Mouse (Mus musculus): ENCODE measurements around the gene Ucn.

Gene Ucn

DNA sequence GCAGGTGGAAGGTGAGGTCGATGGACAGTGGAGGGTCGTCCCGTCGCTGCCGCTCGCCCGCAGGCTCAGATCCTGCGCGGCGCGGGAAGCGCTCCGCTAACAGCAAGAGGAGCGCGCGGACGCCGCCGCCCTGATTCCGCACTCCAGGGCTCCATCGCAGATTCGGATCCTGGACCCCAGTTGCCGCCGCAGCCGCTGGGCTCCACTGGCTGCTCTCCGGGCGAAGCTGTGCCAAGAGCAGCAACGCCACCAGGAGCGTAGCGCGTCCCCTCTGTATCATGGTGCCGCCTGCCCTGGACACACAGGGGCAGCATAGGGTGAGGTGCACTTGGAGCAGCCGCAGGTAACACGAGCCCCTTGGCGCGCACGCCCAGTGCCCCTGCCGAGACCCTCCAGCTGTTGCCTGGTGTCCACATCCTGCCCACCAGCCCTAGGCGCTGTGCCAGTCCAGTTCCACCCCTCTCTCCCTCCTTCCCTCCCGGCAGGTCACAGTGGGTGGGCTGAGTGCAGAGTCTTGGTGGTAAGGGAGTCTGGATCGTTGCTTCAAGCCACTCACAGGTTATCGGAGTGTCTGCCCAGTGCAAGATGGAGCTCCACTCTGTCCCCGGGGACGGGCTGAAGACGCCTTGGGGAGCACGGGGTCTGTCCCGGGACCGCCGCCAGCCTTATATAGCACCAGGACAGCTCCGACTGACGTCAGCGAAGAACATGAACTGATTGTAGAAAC lies at the start of gene Ucn:
TSS of gene Ucn (minus strand) at position 589 of the 727 bp plus-strand sequence.
- DNase-seq (ENCODE audit: low read depth), result no peak

DNA sequence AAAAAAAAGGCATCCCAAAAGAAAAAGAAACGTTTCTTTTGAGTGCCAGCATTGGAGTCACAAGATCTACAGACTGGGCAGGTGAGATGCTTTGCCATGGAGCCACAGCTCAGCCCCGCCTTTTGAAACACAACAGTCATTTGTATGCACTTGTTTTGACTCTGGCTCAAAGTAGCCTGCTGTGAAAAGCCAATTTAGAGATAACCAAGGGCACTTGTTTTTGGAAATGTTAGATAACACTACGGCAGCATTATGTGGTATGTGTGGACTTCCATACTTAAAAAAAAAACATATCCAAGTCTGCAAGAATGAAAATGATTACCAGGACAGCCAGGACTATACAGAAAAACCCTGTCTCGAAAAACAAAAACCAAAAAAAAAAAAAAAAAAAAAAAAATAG lies 45.0 kb upstream of the Ucn start:
- peak; percentile 63 for DNase-seq (ENCODE audit: low read depth)

DNA sequence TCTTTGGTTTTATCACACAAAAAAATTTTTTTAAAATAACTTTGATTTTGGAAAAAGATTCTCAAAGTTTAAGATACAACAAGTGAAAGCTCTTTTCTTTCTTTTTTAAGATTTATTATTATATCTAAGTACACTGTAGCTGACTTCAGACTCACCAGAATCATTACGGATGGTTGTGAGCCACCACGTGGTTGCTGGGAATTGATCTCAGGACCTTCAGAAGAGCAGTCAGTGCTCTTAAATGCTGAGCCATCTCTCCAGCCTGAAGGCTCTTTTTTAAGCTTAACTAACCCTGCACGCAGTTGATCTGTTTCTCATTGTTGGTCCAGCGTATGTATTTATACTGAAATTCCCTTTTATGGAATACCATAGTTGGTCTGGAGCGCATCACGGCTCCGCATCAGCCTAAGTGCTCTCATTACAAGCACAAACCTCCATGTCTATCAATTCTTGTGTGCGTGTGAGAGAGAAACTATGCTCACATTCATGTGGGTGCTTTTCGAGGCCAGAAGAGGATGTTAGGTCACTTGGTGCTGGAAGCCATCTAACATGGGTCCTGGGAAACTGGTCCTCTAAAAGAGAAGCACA lies 42.6 kb upstream of the Ucn start:
- no peak for DNase-seq (ENCODE audit: low read depth)

DNA sequence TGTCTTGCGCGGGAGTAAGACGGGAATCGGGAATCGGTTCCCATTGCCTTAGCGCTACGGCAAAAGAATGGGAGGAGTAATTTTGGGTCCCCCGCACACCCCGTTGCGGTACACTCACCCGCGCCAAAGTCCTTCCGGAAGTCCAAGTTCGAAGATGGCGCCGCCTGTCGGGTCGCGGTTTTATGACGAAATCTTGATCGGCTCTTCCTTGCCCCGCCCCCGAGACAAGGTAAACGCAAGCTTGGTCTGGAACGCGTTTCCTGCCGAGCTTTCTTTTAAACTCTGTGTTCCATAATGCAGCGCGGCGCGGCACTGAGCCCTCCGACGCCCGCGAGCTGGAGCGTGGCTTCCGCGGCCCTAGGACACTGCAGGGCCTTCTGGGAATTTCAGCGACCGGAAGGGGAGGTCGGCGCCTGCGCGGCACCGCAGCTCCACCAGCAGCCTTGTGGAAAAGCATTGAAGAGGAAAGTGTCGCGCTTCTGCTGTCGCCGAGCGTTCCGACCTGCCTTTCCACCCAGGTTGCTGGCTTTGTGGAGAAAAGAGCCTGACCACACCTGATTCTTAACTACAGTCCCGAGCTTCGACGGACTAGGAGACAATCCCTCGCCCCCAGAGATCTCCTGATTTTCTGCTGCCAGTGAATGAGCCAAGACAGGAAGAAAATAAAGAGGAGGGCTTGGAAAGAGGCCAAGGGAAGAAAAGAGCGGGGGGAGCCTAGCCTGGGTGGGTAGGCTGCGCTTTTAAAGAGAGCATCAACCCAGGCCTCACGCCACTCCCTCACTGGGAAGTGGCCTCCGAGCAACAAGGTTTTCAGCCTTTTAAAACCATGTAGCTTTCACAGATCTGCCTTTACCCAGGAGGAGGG lies 41.4 kb upstream of the Ucn start, which contains the start of the genes Gm29609 and Gtf3c2:
TSS of gene Gm29609 (minus strand) at position 146 of the 865 bp plus-strand sequence.
TSS of gene Gtf3c2 (minus strand) at position 379 of the 865 bp plus-strand sequence.
- DNase-seq (ENCODE audit: low read depth), result peak; percentile 92

DNA sequence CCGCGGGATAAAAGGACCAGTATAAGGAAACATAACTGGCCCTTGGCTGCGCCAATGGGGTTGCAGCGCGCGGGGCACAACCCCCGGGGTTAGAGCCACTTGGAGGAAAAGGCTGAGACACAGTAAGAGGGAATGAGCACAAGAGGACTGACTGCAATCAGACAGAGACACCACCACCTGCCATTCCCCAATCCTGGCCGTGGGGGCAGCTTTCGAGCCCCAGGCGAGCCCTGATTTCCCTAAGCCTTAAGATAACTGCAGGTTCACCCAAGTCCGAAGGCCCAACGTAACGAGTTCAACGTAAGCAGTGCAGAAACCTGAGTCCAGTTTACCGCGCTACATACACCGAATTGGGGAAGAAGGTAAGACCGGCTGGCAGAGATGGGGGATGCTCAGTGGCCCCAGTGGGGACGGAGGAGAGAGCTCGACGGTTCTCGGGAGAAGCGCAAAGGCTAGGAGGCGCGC lies 40.7 kb upstream of the Ucn start:
- peak; percentile 61 for DNase-seq (ENCODE audit: low read depth)

DNA sequence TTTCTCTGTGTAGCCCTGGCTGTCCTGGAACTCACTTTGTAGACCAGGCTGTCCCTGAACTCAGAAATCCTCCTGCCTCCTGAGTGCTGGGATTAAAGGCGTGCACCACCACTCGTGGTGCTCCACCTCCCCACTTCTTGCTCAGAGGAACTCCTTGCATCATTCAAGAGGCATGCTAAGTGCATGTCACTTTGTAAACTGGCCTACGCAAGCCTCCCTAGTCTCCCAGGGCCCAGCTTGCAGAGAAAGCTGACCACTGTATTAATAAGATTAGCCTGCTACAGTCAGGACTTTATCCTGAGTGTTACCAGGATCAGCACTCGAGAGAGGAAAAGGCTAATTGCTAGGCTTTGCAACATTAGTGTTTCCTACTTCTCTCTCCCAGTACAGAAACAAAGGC lies 30.0 kb upstream of the Ucn start:
- no peak for DNase-seq (ENCODE audit: low read depth)

DNA sequence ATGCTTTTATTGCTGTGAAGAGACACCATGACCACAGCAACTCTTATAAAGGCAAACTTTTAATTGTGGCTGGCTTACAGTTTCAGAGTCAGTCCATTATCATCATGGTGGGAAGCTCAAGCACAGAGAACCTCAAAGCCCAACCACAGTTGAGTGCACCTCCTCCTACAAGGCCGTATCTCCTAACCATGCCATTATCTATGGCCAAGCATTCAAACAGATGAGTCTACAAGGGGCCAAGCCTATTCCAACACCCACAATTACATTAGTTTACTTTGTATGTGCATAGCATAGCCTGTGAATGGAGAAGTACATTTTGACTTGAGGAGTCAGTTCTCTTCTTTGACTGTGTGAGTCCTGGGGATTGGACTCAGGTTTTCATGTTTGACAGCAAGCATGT lies 26.2 kb upstream of the Ucn start:
- DNase-seq (ENCODE audit: low read depth), result no peak

DNA sequence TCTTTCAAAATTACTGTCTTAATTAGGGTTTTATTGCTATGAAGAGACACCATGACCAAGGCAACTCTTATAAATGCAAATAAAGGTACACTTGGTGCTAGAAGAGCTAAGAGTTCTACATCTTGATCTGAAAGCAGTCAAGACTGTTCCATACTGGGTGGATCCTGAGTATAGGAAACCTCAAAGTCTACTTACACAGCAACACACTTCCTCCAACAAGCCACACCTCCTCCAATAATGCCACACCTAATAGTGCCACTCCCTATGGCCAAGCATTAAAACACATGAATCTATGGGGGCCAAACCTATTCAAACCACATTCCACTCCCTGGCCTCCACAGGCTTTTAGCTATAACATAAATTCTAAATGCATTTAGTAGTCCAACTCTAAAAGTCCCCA lies 23.8 kb upstream of the Ucn start:
- DNase-seq (ENCODE audit: low read depth), result no peak

DNA sequence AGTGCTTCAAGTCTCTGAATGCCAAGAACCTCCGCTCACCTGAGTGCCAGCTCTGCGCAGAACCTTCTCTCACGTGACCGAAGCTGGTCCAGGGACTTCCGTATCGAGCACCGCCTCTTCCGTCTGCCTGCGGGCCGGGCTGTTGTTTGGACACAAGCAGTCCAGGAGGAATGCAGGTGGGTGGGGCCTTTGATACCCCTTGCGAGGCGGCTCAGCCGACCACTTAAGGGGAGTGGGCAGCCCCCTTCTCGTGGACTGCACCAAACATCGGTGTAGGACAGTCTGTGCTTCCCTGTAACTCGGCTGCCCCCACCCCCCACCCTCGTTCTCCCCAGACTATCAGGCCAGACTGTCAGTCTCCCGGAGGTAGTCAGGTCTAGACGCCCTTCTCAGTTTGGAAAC lies 15.5 kb upstream of the Ucn start, which contains the start of gene Mpv17:
TSS of gene Mpv17 (minus strand) at position 100 of the 402 bp plus-strand sequence.
- peak; percentile 67 for DNase-seq (ENCODE audit: low read depth)

DNA sequence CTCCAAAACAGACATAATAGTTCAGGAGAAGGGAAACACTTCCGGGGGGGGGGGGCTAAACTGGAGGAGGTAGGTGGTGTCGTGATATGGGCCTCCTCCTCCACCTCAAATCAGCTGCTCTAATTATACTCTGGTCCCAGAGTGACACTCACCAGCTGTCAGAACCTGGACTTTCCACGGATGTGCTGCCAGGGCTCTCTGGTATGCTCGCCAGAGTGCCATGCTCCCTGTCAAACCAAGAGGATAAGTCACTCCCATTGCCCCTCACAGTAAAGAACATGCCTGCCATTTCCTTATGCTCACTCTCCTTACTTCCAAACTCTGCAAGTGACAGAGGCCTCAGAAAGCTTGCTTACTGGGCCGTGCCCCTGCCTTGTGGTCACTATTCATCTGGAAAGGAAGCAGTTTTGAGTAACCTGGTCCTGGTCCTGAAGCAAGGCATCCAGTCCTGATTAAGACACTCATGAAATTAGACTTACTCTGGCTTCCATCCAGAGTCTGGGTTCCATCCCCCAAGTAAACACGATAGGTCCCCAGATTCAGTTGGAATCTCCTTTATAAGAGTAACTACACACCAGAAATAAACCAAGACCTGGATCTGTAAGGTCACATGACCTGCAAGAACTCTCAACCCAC lies 15.0 kb upstream of the Ucn start:
- DNase-seq (ENCODE audit: low read depth), result no peak

DNA sequence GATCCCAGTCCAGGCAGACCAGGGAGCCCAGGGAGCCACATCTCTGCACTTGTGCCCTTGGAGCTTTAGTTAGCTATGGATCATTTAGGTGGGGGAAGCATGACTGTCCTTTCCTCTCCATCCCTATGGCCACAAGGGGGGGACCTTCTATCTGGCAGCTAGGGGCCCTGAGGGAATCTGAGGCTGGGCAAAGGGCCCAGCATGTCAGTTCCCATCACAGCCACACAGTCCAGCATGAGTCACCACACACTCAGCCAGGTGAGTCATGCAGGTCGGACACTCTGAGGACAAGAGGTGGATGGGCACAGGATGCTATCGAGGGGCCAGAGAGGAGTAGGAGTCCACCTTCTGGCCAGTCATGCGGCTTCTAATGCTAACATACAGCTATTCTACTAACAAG lies 13.1 kb upstream of the Ucn start:
- DNase-seq (ENCODE audit: low read depth), result no peak

DNA sequence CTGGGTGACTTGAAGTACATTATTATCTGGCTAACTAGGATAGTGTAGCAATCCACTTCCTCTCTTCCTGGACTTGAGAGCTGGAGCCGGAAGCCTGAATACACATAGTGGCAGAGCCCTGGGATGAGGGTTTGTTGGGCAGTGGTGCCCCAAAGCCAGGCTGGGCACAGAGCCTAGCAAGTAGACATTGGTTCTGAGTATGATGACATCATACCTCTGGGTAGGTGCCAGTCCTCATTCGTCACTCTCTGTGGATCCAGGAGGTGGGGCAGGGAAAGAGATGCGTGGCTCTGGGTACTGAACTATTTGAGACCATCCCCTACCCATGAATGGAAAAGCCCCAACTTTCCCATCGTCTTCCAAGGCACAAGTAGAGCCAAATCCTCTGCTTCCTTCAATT lies 11.2 kb upstream of the Ucn start:
- DNase-seq (ENCODE audit: low read depth), result no peak

DNA sequence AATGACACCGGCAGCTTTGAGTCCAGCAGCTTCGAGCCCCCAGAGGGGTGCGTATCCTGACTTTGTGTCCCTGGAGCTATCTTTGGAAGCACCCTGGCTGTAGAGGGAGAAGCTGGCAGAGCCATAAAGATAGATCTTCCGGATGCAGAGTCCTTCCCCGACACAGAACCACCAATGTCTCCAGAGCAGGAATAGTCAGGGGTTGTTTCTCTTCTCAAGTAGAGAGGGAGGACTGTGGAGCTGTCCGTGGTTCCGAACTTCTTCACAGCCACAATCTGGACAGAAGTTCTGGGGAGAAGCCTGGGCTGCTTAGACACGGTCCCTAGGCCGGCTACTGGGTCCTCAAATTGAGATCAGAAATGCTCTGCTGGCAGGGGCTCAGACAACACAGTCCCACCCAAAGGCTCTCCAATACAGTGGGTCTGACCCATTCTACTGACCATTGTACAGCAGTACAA lies 368 bp upstream of the Ucn start:
- no peak for DNase-seq (ENCODE audit: low read depth)

DNA sequence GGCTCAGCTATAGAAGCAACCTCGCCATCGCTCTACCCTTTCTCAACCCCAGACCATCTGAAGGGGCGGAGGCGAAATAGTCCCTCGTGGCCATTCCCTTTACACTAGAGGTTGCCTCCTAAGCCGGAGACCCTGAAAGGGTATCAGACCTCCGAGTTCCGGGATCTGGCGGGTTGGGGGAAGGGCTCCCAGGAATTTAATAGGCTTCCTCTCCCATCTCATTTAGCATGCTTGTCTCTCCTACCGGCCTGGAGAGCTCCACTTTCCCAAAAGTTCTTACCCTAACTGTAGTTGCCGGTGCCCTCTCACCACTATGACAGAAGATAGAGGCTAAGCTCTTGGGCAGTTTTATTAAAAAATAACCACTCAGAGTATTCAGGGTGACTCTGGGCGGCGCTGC lies 971 bp downstream of the Ucn start:
- no peak for DNase-seq (ENCODE audit: low read depth)

DNA sequence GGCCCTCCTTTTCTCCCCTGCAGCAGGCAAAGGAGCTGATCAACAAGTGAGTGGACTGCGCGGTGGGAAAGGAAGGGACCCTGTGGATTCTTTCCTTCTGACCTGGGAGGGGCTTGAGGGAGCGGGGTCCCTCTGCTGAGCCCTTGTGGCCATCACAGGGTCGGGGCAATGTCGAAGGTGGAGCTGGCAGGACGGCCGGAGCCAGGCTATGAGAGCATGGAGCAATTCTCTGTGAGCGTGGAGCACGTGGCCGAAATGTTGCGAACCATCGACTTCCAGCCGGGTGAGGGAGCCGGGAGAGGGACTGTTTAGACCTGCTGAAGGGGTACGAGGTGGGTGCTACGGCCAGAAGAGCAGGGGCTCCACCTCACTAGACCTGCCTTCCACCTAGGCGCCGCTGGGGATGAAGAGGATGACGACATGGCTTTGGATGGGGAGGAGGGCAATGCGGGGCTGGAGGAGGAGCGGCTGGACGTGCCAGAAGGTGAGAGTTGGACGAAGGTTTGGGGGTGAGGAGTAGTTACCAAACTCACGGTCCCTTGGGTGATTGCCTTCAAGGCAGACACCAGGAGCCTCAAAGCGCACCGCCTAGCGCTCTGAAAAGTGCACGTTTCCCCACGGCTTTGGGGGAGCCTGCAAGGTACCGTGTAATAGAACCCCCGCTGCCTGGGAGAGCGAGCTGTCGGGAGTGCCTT lies 1.8 kb downstream of the Ucn start:
- no peak for DNase-seq (ENCODE audit: low read depth)

DNA sequence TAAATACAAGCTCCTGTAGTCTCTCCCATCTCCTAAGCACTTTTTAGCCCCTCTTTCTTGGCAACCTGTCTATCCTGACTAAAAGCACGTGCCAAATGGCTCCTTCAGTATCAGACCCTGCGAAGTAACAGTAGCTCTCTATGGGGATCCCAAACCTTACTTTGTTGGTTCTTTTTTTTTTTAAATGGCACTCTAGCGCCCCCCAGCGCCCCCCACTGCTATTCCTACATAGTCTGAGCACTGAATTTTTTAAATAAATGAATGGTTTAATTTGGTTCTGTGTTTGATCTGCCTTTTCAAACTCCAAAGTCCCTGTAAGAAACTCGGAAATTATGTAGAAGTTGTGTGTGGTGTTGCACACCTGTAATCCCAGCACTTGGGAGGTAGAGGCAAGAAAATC lies 12.6 kb downstream of the Ucn start:
- DNase-seq (ENCODE audit: low read depth), result no peak

DNA sequence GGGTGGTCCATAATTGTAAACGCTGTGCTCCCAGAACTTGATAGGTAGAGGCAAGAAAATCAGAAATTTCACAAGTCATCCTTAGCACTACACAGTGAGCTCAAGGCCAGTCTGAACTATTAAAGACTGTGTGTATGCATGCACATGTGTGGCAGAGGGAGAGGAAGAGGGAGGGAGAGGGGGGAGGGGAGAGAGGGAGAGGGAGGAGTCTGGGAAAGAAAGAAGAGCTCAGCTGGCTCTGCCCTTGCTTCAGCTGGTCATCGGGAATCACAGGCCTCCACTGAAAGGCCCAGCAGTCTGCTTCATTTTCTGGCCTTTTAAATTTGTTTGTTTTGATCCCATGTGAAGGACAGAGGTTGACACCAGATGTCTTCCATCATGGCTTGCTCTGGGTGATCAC lies 15.1 kb downstream of the Ucn start:
- no peak for DNase-seq (ENCODE audit: low read depth)

DNA sequence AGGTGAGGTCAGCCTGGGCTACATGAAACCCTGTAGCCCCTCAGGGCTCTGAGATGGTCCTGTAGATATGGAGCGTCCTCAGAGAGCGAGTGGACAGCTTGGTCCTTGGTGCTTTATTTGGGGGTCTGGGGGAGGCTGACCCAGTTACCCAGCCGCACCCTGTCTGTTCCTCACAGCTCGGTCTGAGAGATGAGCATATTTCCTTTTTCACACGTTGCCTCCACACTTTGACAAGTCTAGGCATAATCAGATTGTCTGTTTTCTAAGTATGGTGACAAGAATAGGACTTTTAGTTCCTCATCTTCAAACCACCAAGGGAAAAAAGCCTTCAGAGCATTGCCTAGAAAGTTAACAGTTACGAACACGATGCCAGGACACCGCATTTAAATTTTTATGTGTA lies 17.5 kb downstream of the Ucn start:
- no peak for DNase-seq (ENCODE audit: low read depth)

DNA sequence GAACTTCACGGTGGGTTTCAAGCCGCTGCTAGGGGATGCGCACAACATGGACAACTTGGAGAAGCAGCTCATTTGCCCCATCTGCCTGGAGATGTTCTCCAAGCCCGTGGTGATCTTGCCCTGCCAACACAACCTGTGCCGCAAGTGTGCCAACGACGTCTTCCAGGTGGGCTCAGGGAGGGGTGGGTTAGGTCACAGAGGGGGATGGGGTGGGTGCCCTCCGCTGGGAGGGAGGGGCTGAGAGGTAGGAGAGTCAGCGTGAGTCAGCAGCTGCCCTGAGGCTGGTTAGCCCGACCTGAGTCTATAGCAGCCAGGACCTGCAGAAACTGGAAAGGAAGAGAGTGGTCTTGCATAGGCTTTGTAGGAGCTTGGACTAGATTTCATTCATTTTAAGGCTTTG lies 21.7 kb downstream of the Ucn start:
- DNase-seq (ENCODE audit: low read depth), result no peak

DNA sequence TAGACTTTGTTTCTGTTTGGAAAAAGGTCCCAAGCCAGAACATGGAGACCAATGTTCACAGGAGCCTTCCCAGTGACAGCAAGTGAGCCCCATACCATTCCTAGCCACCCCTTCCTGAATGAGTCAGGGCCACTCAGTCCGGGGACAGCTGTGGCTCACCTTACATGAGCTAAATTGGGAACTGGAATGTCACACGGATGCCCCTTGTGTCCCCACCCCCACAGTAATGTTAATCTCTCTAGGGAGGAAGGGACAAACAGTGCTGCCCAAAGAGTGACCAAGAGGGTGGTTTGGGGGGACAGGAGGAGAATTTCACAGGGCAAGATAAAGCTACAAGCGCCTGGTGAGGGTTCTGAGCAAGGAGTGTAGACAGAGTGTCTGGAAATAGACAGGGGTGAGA lies 22.3 kb downstream of the Ucn start, which contains the start of gene Trim54:
TSS of gene Trim54 (plus strand) at position 359 of the 400 bp plus-strand sequence.
- DNase-seq (ENCODE audit: low read depth), result no peak

DNA sequence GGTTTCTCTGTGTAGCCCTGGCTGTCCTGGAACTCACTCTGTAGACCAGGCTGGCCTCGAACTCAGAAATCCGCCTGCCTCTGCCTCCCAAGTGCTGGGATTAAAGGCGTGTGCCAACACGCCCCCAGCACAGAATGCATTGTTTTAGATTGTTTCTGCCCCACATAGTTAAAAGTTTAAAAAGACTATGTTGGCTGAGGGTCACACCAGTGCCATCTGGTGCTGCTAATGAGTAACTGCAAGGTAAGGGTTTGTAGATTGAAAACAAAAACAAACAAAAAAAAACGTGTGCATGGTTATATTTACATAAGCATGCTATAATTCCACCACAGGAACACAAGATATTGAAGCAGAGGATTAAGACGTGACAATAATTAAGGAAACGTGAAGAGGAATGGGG lies 27.8 kb downstream of the Ucn start:
- no peak for DNase-seq (ENCODE audit: low read depth)

Data from c-Kit-positive CD71-positive TER-119-negative erythroid progenitor cells, embryonic 14.5 days (primary cell).